Comparison of ENCODE assay signal across 15 mouse cellular contexts in genomic region chr14:84610476-84610875, GRCm38 (mm10).
"Had no signal": no experiment of that assay in that cellular context is flagged by ENCODE, and none has a peak within 500 bp of the region (broad histone marks: within the 10 kb centered on the region; RNA-seq: fewer than 3 reads in every experiment).

No protein-coding gene starts in this region.

- DNase-seq: heart, postnatal 10 days; heart, postnatal 14 days; heart, postnatal 36 days; heart, postnatal 4 days; kidney, adult 11 months; kidney, adult 18-20 months; kidney, adult 2 months; kidney, adult 8-10 months; kidney, postnatal 10 days; kidney, postnatal 14 days; kidney, postnatal 25 days; kidney, postnatal 36 days; kidney, postnatal 4 days; layer of hippocampus, adult 9-11 months; layer of hippocampus, postnatal 36 days had no signal
